Mouse (Mus musculus) small intestine, adult 2 months (tissue): ENCODE measurements at regions not wholly inside any gene's neighbourhood (a gene's known extent, or its start where the extent isn't known, plus 50 kb on each side); places are given as distances from the start of the nearest gene placed in this dataset.

Source experiments
- CTCF ChIP-seq: fragments of 200-500 bp; IDR thresholded peaks from 2 replicates; pipeline ENCODE4 v1.5.1; 2012; ENCODE audit warnings: low read depth, mild to moderate bottlenecking, control low read depth, inconsistent platforms, low read length, moderate library complexity, mixed read lengths; ENCODE audit not compliant: insufficient replicate concordance, insufficient read length; ENCODE audit errors: extremely low read depth
- POLR2A ChIP-seq: fragments of 200-500 bp; IDR thresholded peaks from 2 replicates; pipeline ENCODE4 v1.6.1; 2012; ENCODE audit warnings: low read depth, mild to moderate bottlenecking, control low read depth, inconsistent platforms, low read length, moderate library complexity

- TF ChIP-seq CTCF, result no peak
- no peak for TF ChIP-seq POLR2A
These were observed 112.1 kb upstream of the Fmo9 start for GRCm38 (mm10) chr1:166793717-166794081.
